Mouse (Mus musculus) midbrain, postnatal 0 days (tissue): ENCODE measurements at regions not wholly inside any gene's neighbourhood (a gene's known extent, or its start where the extent isn't known, plus 50 kb on each side); places are given as distances from the start of the nearest gene placed in this dataset.

Experiments used
- ATAC-seq: fragments of 200-750 bp; cut with Nextera tagmentation; 2 replicates; pipeline ENCODE4 v1.8.0; 2017; ENCODE audit warnings: moderate number of reproducible peaks, mild to moderate bottlenecking, moderate TSS enrichment, moderate library complexity; ENCODE audit not compliant: low FRiP score
- DNase-seq: peaks from one replicate; pipeline ENCODE4 v3.0.0-alpha.2; 2015; ENCODE audit warnings: low spot score
- H3K27ac ChIP-seq: fragments of 300-500 bp; sonication (generic); 2 replicates; pipeline ENCODE4 v1.5.1; 2014; ENCODE audit warnings: low read depth, mild to moderate bottlenecking, low read length, mixed read lengths
- H3K27me3 ChIP-seq: fragments of 300-500 bp; sonication (generic); 2 replicates; pipeline ENCODE4 v1.6.1; 2014; ENCODE audit warnings: low read length, control low read depth, mixed read lengths; ENCODE audit not compliant: insufficient read depth
- H3K36me3 ChIP-seq: fragments of 300-500 bp; sonication (generic); 2 replicates; pipeline ENCODE4 v1.6.1; 2014; ENCODE audit warnings: low read length, control low read depth, mixed read lengths; ENCODE audit not compliant: insufficient read depth
- H3K4me1 ChIP-seq: fragments of 300-500 bp; sonication (generic); 2 replicates; pipeline ENCODE4 v1.6.1; 2014; ENCODE audit warnings: mild to moderate bottlenecking, control low read depth, antibody characterized with exemption, low read length, mixed read lengths; ENCODE audit not compliant: insufficient read depth
- H3K4me2 ChIP-seq: fragments of 300-500 bp; sonication (generic); 2 replicates; pipeline ENCODE4 v1.6.1; 2014; ENCODE audit warnings: low read depth, mild to moderate bottlenecking, low read length, mixed read lengths; ENCODE audit not compliant: poor library complexity, severe bottlenecking
- H3K4me3 ChIP-seq: fragments of 300-500 bp; sonication (generic); 2 replicates; pipeline ENCODE4 v1.5.1; 2014; ENCODE audit warnings: low read depth, mild to moderate bottlenecking, low read length, moderate library complexity
- H3K9ac ChIP-seq: fragments of 300-500 bp; sonication (generic); replicated peaks from 2 replicates; pipeline ENCODE4 v1.6.1; 2014; ENCODE audit warnings: mild to moderate bottlenecking, low read length, moderate library complexity, mixed read lengths; ENCODE audit not compliant: poor library complexity, severe bottlenecking
- H3K9me3 ChIP-seq: fragments of 300-500 bp; sonication (generic); 2 replicates; pipeline ENCODE4 v1.6.1; 2016; ENCODE audit warnings: low read length, control low read depth
- CTCF ChIP-seq: IDR thresholded peaks from 2 replicates; pipeline ENCODE4 v1.5.1; 2016; ENCODE audit warnings: antibody characterized with exemption, mild to moderate bottlenecking
- WGBS: fragments of 180-500 bp; shearing (Covaris S2); extraction: QIAGEN DNeasy Blood & Tissue Kit; methylation state at CpG from one replicate; pipeline ENCODE4 v1.1.7; 2014; 5-methylcytosine and 5-hydroxymethylcytosine counted together

GRCm38 (mm10) chr12:14235351-14235750, 83.5 kb upstream of the Fam84a start:
- Histone ChIP-seq H3K4me3 (no peak overlapping the region), H3K27me3 (no peaks in the 10 kb centered on the region), H3K4me2 (no peak overlapping the region), H3K9ac (no peak overlapping the region), H3K27ac (no peak overlapping the region), H3K9me3 (no peaks in the 10 kb centered on the region), H3K36me3 (no peaks in the 10 kb centered on the region), H3K4me1 (no peaks in the 10 kb centered on the region)
- no peak for DNase-seq
- no peak for TF ChIP-seq CTCF
- no peak for ATAC-seq
- 96% methylated on average over 3 of the region's 3 CpGs for WGBS

GRCm38 (mm10) chr12:14212618-14213017, 60.8 kb upstream of the Fam84a start:
- H3K27me3 ChIP-seq, result no peaks in the 10 kb centered on the region
- no peaks in the 10 kb centered on the region for H3K4me1 ChIP-seq
- no peak overlapping the region for H3K4me2 ChIP-seq
- H3K27ac ChIP-seq, result no peak overlapping the region
- no peak for ATAC-seq
- H3K9me3 ChIP-seq, result no peaks in the 10 kb centered on the region
- no peaks in the 10 kb centered on the region for H3K36me3 ChIP-seq
- H3K4me3 ChIP-seq, result no peak overlapping the region
- peak; percentile 15 for DNase-seq
- 54% methylated on average over 3 of the region's 3 CpGs for WGBS
- no peak for TF ChIP-seq CTCF
- H3K9ac ChIP-seq, result no peak overlapping the region

GRCm38 (mm10) chr12:14209881-14210280, 58.0 kb upstream of the Fam84a start:
- DNase-seq (no peak), ATAC-seq (no peak)
- H3K9ac ChIP-seq, result no peak overlapping the region
- no peaks in the 10 kb centered on the region for H3K9me3 ChIP-seq
- no peak overlapping the region for H3K27ac ChIP-seq
- H3K4me3 ChIP-seq, result no peak overlapping the region
- H3K27me3 ChIP-seq, result no peaks in the 10 kb centered on the region
- H3K4me1 ChIP-seq, result no peaks in the 10 kb centered on the region
- H3K36me3 ChIP-seq, result no peaks in the 10 kb centered on the region
- no peak for TF ChIP-seq CTCF
- no peak overlapping the region for H3K4me2 ChIP-seq

GRCm38 (mm10) chr12:14207288-14207687, 55.4 kb upstream of the Fam84a start:
- no peak for DNase-seq
- ATAC-seq, result no peak
- Histone ChIP-seq H3K27ac (no peak overlapping the region), H3K4me1 (no peaks in the 10 kb centered on the region), H3K4me2 (no peak overlapping the region), H3K27me3 (no peaks in the 10 kb centered on the region), H3K36me3 (no peaks in the 10 kb centered on the region), H3K9ac (no peak overlapping the region), H3K9me3 (no peaks in the 10 kb centered on the region), H3K4me3 (no peak overlapping the region)
- no peak for TF ChIP-seq CTCF
- 62% methylated on average over 1 of the region's 1 CpGs for WGBS

- 91% methylated on average over 1 of the region's 1 CpGs for WGBS
- DNase-seq, result no peak
- no peak for ATAC-seq
Observed at GRCm38 (mm10) chr12:14204491-14204890, 52.6 kb upstream of the Fam84a start.

More at GRCm38 (mm10) chr12:14204491-14204890, 52.6 kb upstream of the Fam84a start:
- H3K9ac ChIP-seq, result no peak overlapping the region
- H3K36me3 ChIP-seq, result no peaks in the 10 kb centered on the region
- no peak overlapping the region for H3K4me3 ChIP-seq
- no peak overlapping the region for H3K4me2 ChIP-seq
- H3K27me3 ChIP-seq, result no peaks in the 10 kb centered on the region
- no peak for TF ChIP-seq CTCF
- no peak overlapping the region for H3K27ac ChIP-seq
- no peaks in the 10 kb centered on the region for H3K4me1 ChIP-seq
- no peaks in the 10 kb centered on the region for H3K9me3 ChIP-seq
